Mouse (Mus musculus) lung, postnatal 0 days (tissue): ENCODE results near the gene Tha1.

ENCODE experiments used
- CTCF ChIP-seq: IDR thresholded peaks from 2 replicates; pipeline ENCODE4 v1.5.1; 2016; ENCODE audit warnings: antibody characterized with exemption, mild to moderate bottlenecking
- EP300 ChIP-seq: IDR thresholded peaks from 2 replicates; pipeline ENCODE4 v1.6.1; 2016; ENCODE audit warnings: antibody characterized with exemption, mild to moderate bottlenecking, control low read depth

- TF ChIP-seq EP300 (no peak), CTCF (no peak)
These were observed at the start of gene Tha1 for GRCm38 (mm10) chr11:117872861-117873608.
